Mouse (Mus musculus): Measurements from ENCODE around the gene Cgrrf1. TPM values are rescaled to one million over a fixed set of nuclear protein-coding genes. Genes with fewer than 3 reads are reported as not detected.

The Cgrrf1 gene
- polyA plus RNA-seq, 1 experiment: 14.0 TPM

- TF ChIP-seq FLI1 (IDR thresholded peaks at IDR 0.05; ENCODE audit: low read length): no peak
- TF ChIP-seq GATA1 (IDR thresholded peaks at IDR 0.05; ENCODE audit: borderline replicate concordance, low read length): no peak
- no peaks in the 10 kb centered on the region for H3K36me3 ChIP-seq (replicated peaks; ENCODE audit: low read length)
- no peaks in the 10 kb centered on the region; the same call in 1 of the 2 replicates for H3K9me3 ChIP-seq
- H3K27me3 ChIP-seq (replicated peaks): peaks cover 83% of the 10 kb centered on the region
- H3K4me1 ChIP-seq: peaks cover 50% of the 10 kb centered on the region
- H3K4me3 ChIP-seq (replicated peaks): peak overlapping the region; percentile 91
These were observed 52.9 kb downstream of the Cgrrf1 start for GRCm38 (mm10) chr14:46884701-46885428.

- no peaks in the 10 kb centered on the region; the same call in 1 of the 2 replicates for H3K9me3 ChIP-seq
- H3K4me3 ChIP-seq (replicated peaks): peak overlapping the region; percentile 91
- no peaks in the 10 kb centered on the region for H3K36me3 ChIP-seq (replicated peaks; ENCODE audit: low read length)
- TF ChIP-seq FLI1 (IDR thresholded peaks at IDR 0.05; ENCODE audit: low read length): no peak
- no peak for TF ChIP-seq GATA1 (IDR thresholded peaks at IDR 0.05; ENCODE audit: borderline replicate concordance, low read length)
- H3K27me3 ChIP-seq (replicated peaks): peaks cover 85% of the 10 kb centered on the region
- peaks cover 50% of the 10 kb centered on the region for H3K4me1 ChIP-seq
These were observed 53.5 kb downstream of the Cgrrf1 start for GRCm38 (mm10) chr14:46885429-46885755.

- peaks cover 87% of the 10 kb centered on the region for H3K27me3 ChIP-seq (replicated peaks)
- no peak overlapping the region for H3K4me3 ChIP-seq (replicated peaks)
- no peaks in the 10 kb centered on the region for H3K36me3 ChIP-seq (replicated peaks; ENCODE audit: low read length)
- no peaks in the 10 kb centered on the region; the same call in 1 of the 2 replicates for H3K9me3 ChIP-seq
- peaks cover 46% of the 10 kb centered on the region for H3K4me1 ChIP-seq
- TF ChIP-seq GATA1 (IDR thresholded peaks at IDR 0.05; ENCODE audit: borderline replicate concordance, low read length): no peak
These were observed 54.0 kb downstream of the Cgrrf1 start for GRCm38 (mm10) chr14:46885891-46886301.

GRCm38 (mm10) chr14:46889096-46889495 lies 57.2 kb downstream of the Cgrrf1 start:
- no peak overlapping the region for H3K4me3 ChIP-seq (replicated peaks)
- H3K9me3 ChIP-seq: peaks cover 5% of the 10 kb centered on the region
- H3K36me3 ChIP-seq (replicated peaks; ENCODE audit: low read length): no peaks in the 10 kb centered on the region
- H3K4me1 ChIP-seq: peaks cover 21% of the 10 kb centered on the region
- H3K27me3 ChIP-seq (replicated peaks): peaks cover 78% of the 10 kb centered on the region
- no peak for TF ChIP-seq FLI1 (IDR thresholded peaks at IDR 0.05; ENCODE audit: low read length)
- no peak for TF ChIP-seq GATA1 (IDR thresholded peaks at IDR 0.05; ENCODE audit: borderline replicate concordance, low read length)

GRCm38 (mm10) chr14:46893961-46894360 lies 62.0 kb downstream of the Cgrrf1 start:
- TF ChIP-seq GATA1 (IDR thresholded peaks at IDR 0.05; ENCODE audit: borderline replicate concordance, low read length): no peak
- TF ChIP-seq FLI1 (IDR thresholded peaks at IDR 0.05; ENCODE audit: low read length): no peak
- no peak overlapping the region for H3K4me3 ChIP-seq (replicated peaks)
- no peaks in the 10 kb centered on the region for H3K36me3 ChIP-seq (replicated peaks; ENCODE audit: low read length)
- H3K9me3 ChIP-seq: peaks cover 7% of the 10 kb centered on the region; the same call in 1 of the 2 replicates
- H3K27me3 ChIP-seq (replicated peaks): peaks cover 64% of the 10 kb centered on the region
- no peaks in the 10 kb centered on the region for H3K4me1 ChIP-seq

GRCm38 (mm10) chr14:46897953-46898352 lies 66.0 kb downstream of the Cgrrf1 start:
- Histone ChIP-seq H3K9me3 (peaks cover 16% of the 10 kb centered on the region), H3K36me3 (replicated peaks; ENCODE audit: low read length) (no peaks in the 10 kb centered on the region), H3K4me1 (no peaks in the 10 kb centered on the region), H3K4me3 (replicated peaks) (no peak overlapping the region), H3K27me3 (replicated peaks) (peaks cover 39% of the 10 kb centered on the region)
- TF ChIP-seq FLI1 (IDR thresholded peaks at IDR 0.05; ENCODE audit: low read length) (no peak), GATA1 (IDR thresholded peaks at IDR 0.05; ENCODE audit: borderline replicate concordance, low read length) (no peak)

- Histone ChIP-seq H3K9me3 (peaks cover 18% of the 10 kb centered on the region), H3K27me3 (replicated peaks) (peaks cover 33% of the 10 kb centered on the region), H3K4me1 (no peaks in the 10 kb centered on the region), H3K36me3 (replicated peaks; ENCODE audit: low read length) (no peaks in the 10 kb centered on the region), H3K4me3 (replicated peaks) (no peak overlapping the region)
- TF ChIP-seq GATA1 (IDR thresholded peaks at IDR 0.05; ENCODE audit: borderline replicate concordance, low read length) (no peak), FLI1 (IDR thresholded peaks at IDR 0.05; ENCODE audit: low read length) (no peak)
These were observed 66.7 kb downstream of the Cgrrf1 start for GRCm38 (mm10) chr14:46898626-46899025.

- Histone ChIP-seq H3K9me3 (peaks cover 19% of the 10 kb centered on the region), H3K4me3 (replicated peaks) (no peak overlapping the region), H3K4me1 (no peaks in the 10 kb centered on the region), H3K36me3 (replicated peaks; ENCODE audit: low read length) (no peaks in the 10 kb centered on the region), H3K27me3 (replicated peaks) (peaks cover 17% of the 10 kb centered on the region)
- TF ChIP-seq FLI1 (IDR thresholded peaks at IDR 0.05; ENCODE audit: low read length): no peak
- TF ChIP-seq GATA1 (IDR thresholded peaks at IDR 0.05; ENCODE audit: borderline replicate concordance, low read length): no peak
These were observed 70.7 kb downstream of the Cgrrf1 start for GRCm38 (mm10) chr14:46902498-46903087.

Other genes starting within 250 kb of the Cgrrf1 start
- 2.2 TPM in 1 of 2 replicates, not detected in the other for gene Cdkn3, start 71.6 kb upstream of the Cgrrf1 start, polyA plus RNA-seq (2012; ENCODE audit: insufficient read depth, low replicate concordance)
- 61.4 and 90.6 TPM in 2 replicates for gene Cnih1, start 43.7 kb upstream of the Cgrrf1 start, polyA plus RNA-seq (2012; ENCODE audit: insufficient read depth, low replicate concordance)
- gene Gmfb, start 9.9 kb upstream of the Cgrrf1 start, polyA plus RNA-seq (2012; ENCODE audit: insufficient read depth, low replicate concordance): 0.55 TPM in 1 of 2 replicates, not detected in the other
- 0.02 TPM in 1 of 2 replicates, not detected in the other for gene Samd4, start 50.7 kb downstream of the Cgrrf1 start, polyA plus RNA-seq (2012; ENCODE audit: insufficient read depth, low replicate concordance)

Measured in megakaryocyte, embryonic 14.5 days (primary cell).